Mouse (Mus musculus) thymus, adult 2 months (tissue): ENCODE measurements around the gene Rchy1.

Experiments used
- CTCF ChIP-seq: fragments of 200-500 bp; IDR thresholded peaks from 2 replicates; pipeline ENCODE4 v1.5.1; 2012; ENCODE audit warnings: mild to moderate bottlenecking, control low read depth, low read length, moderate library complexity, borderline replicate concordance; ENCODE audit not compliant: control insufficient read depth, poor library complexity, insufficient read depth; ENCODE audit errors: extremely low read depth
- POLR2A ChIP-seq: fragments of 200-500 bp; IDR thresholded peaks from 2 replicates; pipeline ENCODE4 v1.6.1; 2012; ENCODE audit warnings: mild to moderate bottlenecking, low read length, control low read depth, moderate library complexity; ENCODE audit not compliant: control insufficient read depth, poor library complexity, insufficient read depth; ENCODE audit errors: extremely low read depth

DNA sequence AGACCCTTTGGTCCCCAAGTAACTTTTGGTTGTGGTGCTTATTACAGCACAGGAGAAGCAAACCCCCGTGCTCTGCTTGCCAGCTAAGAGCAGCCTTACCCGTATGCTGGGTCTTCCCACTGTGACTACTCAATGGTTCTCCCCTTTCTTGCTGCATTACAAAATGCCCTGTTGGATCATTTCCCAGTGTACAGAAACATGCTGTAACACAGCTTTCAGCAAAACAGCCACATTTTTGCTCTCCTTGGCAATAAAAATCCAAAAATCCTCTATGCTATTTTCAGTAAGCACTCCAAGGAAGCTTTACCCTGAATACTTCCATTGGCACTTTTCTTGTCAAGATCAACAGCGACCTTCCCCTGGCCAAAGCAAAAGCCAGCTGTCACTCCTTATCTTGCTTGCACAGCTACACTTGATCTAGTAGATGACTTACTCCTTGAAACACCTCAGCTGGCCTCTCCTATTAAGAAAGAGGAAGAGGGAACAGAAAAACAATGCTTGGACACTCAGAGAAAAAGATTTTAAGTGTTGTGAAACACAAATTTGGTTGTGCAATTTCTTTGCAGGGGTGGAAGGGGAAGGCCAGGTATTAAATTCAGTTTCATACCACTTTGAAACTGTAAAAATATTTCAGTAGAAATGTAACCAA, 2.1 kb downstream of the Rchy1 start:
- TF ChIP-seq POLR2A = no peak
- TF ChIP-seq CTCF = no peak
